Mouse (Mus musculus): ENCODE measurements around the gene Asic2.

DNA sequence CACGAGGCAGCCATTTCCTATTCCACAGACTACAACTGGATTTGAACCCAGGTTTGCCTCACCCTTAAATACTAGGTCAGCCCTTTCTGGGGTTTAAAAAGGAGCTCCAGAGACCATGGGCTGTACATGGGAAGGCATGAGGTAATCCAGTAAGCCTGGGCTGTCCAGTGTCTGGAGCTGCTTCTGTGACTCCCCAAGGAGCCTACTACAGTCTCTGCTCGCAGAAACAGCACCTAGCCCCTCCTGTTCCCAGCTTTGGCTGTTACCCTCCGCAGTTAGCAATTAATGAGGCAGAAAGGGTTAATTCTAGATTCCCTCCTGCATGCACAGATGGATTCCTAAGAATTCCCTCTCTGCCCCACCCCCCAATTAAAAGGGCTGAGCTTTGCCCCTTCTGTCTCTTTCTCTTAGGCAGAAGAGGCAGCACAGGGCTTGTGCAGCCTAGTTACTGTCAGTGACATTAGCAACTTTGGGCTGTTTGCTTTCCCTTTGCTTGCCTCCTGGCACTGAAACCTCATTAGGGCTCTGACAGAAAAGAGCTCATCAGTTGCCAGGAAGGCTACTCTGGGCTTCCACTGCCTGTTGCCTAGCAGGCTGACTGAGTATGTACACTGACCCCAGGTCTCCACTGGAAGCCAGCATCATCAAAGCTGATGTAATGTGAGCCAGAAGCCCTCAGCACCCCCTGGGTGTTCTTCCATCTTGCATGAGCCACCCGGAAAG lies 107.8 kb downstream of the Asic2 start, which contains the start of gene 5530401A14Rik:
- TF ChIP-seq CTCF (IDR thresholded peaks at IDR 0.05; ENCODE audit: low read depth) (no peak), EP300 (optimal IDR thresholded peaks at IDR 0.05) (no peak)

Measured in stomach, postnatal 0 days (tissue).